Comparison of ENCODE assay signal across 11 mouse cellular contexts in genomic region chr17:87317947-87318346, GRCm38 (mm10). TPM values are rescaled to one million over a fixed set of nuclear protein-coding genes. Genes with fewer than 3 reads are reported as not detected.
A peak's percentile ranks its signal among the peaks of the same experiment; 100 is the strongest.
DNase-seq lines count a peak whose midpoint lies in the region; ATAC-seq lines count a peak whose summit lies in the region.
"Had no signal": no experiment of that assay in that cellular context is flagged by ENCODE, and none has a peak within 500 bp of the region (broad histone marks: within the 10 kb centered on the region; RNA-seq: fewer than 3 reads in every experiment).

No protein-coding gene starts in this region.

- intact Hi-C loops in left cerebral cortex, postnatal 4 days (cut with DNase I), result loop anchor here (5.0 to 10.0 kb wide), 2 partner anchors 129 to 627 kb away; partner anchors contain the start of gene Calm2
- intact Hi-C loops in left cerebral cortex, postnatal 10 days (cut with DNase I), result loop anchor here (5.0 to 10.0 kb wide), 2 partner anchors 209 to 347 kb away; no protein-coding TSS in a partner anchor

- H3K27me3 ChIP-seq in liver, embryonic 15.5 days, result no peaks in the 10 kb centered on the region

- 84% methylated on average over 9 of the region's 9 CpGs for WGBS in liver, embryonic 15.5 days (ENCODE audit: insufficient replicate concordance)

- H3K9ac ChIP-seq in liver, embryonic 15.5 days, result no peak overlapping the region
- H3K9ac ChIP-seq: midbrain, embryonic 12.5 days had no signal

- H3K9me3 ChIP-seq in liver, embryonic 15.5 days (replicated peaks), result no peaks in the 10 kb centered on the region

- H3K4me3 ChIP-seq in liver, embryonic 15.5 days (replicated peaks), result no peak overlapping the region
- H3K4me3 ChIP-seq: midbrain, embryonic 12.5 days had no signal

- DNase-seq in adrenal gland, adult 2 months, result peak; percentile 48
- no peak for DNase-seq in adrenal gland, postnatal 4 days (ENCODE audit: low spot score in 2 of 2)
- peak; percentile 48 for DNase-seq in left cerebral cortex, postnatal 4 days
- no peak for DNase-seq in left cerebral cortex, postnatal 10 days (ENCODE audit: extremely low spot score in 1 of 2, low spot score in 2 of 2)
- DNase-seq in cerebellum, postnatal 25 days, result peak; percentile 89 to 91
- no peak for DNase-seq in embryo, embryonic 10 days (ENCODE audit: low spot score)
- no peak for DNase-seq in spleen, adult 12 weeks (ENCODE audit: low spot score)
- DNase-seq: heart, postnatal 14 days; kidney, postnatal 25 days had no signal

- no peak for ATAC-seq in liver, embryonic 15.5 days (ENCODE audit: insufficient read depth)

- no peak overlapping the region for H3K4me2 ChIP-seq in liver, embryonic 15.5 days
- H3K4me2 ChIP-seq: midbrain, embryonic 12.5 days had no signal

- H3K36me3 ChIP-seq in liver, embryonic 15.5 days (replicated peaks), result peaks cover 20% of the 10 kb centered on the region
- H3K36me3 ChIP-seq: midbrain, embryonic 12.5 days had no signal

- peak overlapping the region; percentile 10; the same call in 1 of the 2 replicates for H3K27ac ChIP-seq in liver, embryonic 15.5 days (replicated peaks)
- H3K27ac ChIP-seq: midbrain, embryonic 12.5 days had no signal

- H3K4me1 ChIP-seq in liver, embryonic 15.5 days (replicated peaks), result peaks cover 30% of the 10 kb centered on the region

RNA-seq across cellular contexts. Expression of gene Ttc7, which starts 35.3 kb away (rescaled TPM):
- total RNA-seq in adrenal gland, adult 2 months (2021), result 10 to 100 TPM; 12.0 to 15.1 TPM
- 30.6 and 34.0 TPM in 2 replicates for polyA plus RNA-seq in adrenal gland, adult 2 months (2012; rRNA removed)
- total RNA-seq in adrenal gland, postnatal 4 days (2021), result 10 to 100 TPM; 13.0 to 15.9 TPM
- total RNA-seq in left cerebral cortex, postnatal 4 days (2021), result 1 to 10 TPM; 7.7 to 8.7 TPM
- total RNA-seq in left cerebral cortex, postnatal 10 days (2021), result 10 to 100 TPM in 1 of 2 experiments, 1 to 10 TPM in 1; 6.7 to 10.8 TPM
- 10.8 and 11.3 TPM in 2 replicates for polyA plus RNA-seq in liver, embryonic 15.5 days (2015; fragmentation: Nextera tagmentation; extraction: Ambion mirVana)

RNA-seq across cellular contexts. Expression of gene Mcfd2, which starts 52.2 kb away (rescaled TPM):
- total RNA-seq in adrenal gland, adult 2 months (2021), result 100 to 1,000 TPM; 232 to 255 TPM
- polyA plus RNA-seq in adrenal gland, adult 2 months (2012; rRNA removed), result 178 and 211 TPM in 2 replicates
- 100 to 1,000 TPM; 159 to 176 TPM for total RNA-seq in adrenal gland, postnatal 4 days (2021)
- 10 to 100 TPM; 22.3 to 23.2 TPM for total RNA-seq in left cerebral cortex, postnatal 4 days (2021)
- total RNA-seq in left cerebral cortex, postnatal 10 days (2021), result 10 to 100 TPM; 31.6 to 33.5 TPM
- 74.1 and 87.6 TPM in 2 replicates for polyA plus RNA-seq in liver, embryonic 15.5 days (2015; fragmentation: Nextera tagmentation; extraction: Ambion mirVana)

Comparison
In these comparisons a context has a peak if more than half of its experiments do, and no peak if none do; other contexts are left out.
1. DNase-seq: peak in adrenal gland, adult 2 months (single experiment), left cerebral cortex, postnatal 4 days (single experiment) and cerebellum, postnatal 25 days (2 of 2); none in adrenal gland, postnatal 4 days (0 of 2), left cerebral cortex, postnatal 10 days (0 of 2), embryo, embryonic 10 days (single experiment) and spleen, adult 12 weeks (single experiment).
2. RNA of gene Mcfd2, which starts 52.2 kb away (total RNA-seq): 232 to 255 TPM in adrenal gland, adult 2 months and 159 to 176 TPM in adrenal gland, postnatal 4 days; 31.6 to 33.5 TPM in left cerebral cortex, postnatal 10 days and 22.3 to 23.2 TPM in left cerebral cortex, postnatal 4 days; every median in the first group is over 4 times any median in the second.